ENCODE assay signal across 20 mouse cellular contexts in the genomic region with DNA sequence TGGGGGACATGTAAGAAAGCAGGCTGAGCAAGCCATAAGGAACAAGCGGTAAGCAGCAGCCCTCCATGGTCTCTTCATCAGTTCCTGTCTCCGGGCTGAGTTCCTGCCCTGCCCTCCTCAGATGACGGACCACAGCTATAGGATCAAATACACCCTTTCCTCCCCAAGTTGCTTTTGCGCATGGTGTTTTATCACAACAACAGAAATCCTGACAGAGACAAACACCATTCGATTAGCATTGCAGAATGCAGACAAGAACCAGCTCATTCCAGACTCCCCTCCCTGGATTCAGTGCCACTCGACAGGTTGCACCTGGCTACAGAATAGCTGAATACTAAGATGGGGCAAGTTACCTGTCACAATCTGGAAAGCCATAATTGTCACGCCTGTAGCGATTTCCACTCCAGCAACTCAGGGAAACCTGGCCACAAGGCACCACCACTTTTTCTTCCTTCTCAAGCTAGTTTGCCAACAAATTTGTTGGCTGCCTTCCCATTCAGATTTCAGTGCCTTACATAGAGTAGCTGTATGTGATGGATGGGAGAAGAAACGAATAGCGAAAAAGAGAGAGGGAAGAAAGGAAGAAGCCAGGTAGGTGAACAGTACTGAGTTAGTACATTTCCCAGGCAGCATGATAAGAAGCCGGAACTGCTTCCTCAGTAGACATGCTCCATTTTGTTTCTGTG. TPM values are rescaled to one million over a fixed set of nuclear protein-coding genes. Genes with fewer than 3 reads are reported as not detected.
DNase-seq lines count a peak whose midpoint lies in the region; TF ChIP-seq lines count a peak whose summit lies in the region.
"Had no signal": no experiment of that assay in that cellular context is flagged by ENCODE, and none has a peak within 500 bp of the region (broad histone marks: within the 10 kb centered on the region; RNA-seq: fewer than 3 reads in every experiment).

No protein-coding gene starts in this region.

- H3K4me1 ChIP-seq in kidney, adult 2 months (ENCODE audit: control insufficient read depth, insufficient read depth, low read length) = peaks cover 5% of the 10 kb centered on the region; the same call in 1 of the 2 replicates
- H3K4me1 ChIP-seq: hindbrain, embryonic 15.5 days had no signal

- no peaks in the 10 kb centered on the region for H3K36me3 ChIP-seq in kidney, adult 2 months (ENCODE audit: control insufficient read depth, insufficient read depth, low read length)
- H3K36me3 ChIP-seq: hindbrain, embryonic 15.5 days; neural tube, embryonic 13.5 days had no signal

- H3K4me3 ChIP-seq in gastrocnemius, adult 2 months = no peak overlapping the region
- no peak overlapping the region for H3K4me3 ChIP-seq in kidney, adult 2 months (ENCODE audit: insufficient read depth, low read depth, low read length)
- H3K4me3 ChIP-seq: erythroblast, embryonic 14.5 days; heart, adult 2 months; hindbrain, embryonic 15.5 days; midbrain, embryonic 10.5 days; neural tube, embryonic 13.5 days had no signal

- no peaks in the 10 kb centered on the region for H3K27me3 ChIP-seq in kidney, adult 2 months (replicated peaks; ENCODE audit: control insufficient read depth, insufficient read depth, low read length)
- H3K27me3 ChIP-seq: hindbrain, embryonic 15.5 days; neural tube, embryonic 13.5 days had no signal

- H3K27ac ChIP-seq in gastrocnemius, adult 2 months = 0 out of 2 replicates have a peak overlapping the region, but pooled peaks have one; percentile 41
- H3K27ac ChIP-seq in kidney, adult 2 months (ENCODE audit: insufficient read depth, low read depth, low read length) = no peak overlapping the region
- H3K27ac ChIP-seq: hindbrain, embryonic 15.5 days; kidney, postnatal 0 days; macrophage; midbrain, embryonic 10.5 days; neural tube, embryonic 13.5 days had no signal

- no peak for TF ChIP-seq CTCF in gastrocnemius, adult 2 months (IDR thresholded peaks at IDR 0.05)
- no peak for TF ChIP-seq CTCF in kidney, adult 2 months (conservative IDR thresholded peaks at IDR 0.05; ENCODE audit: insufficient read depth, insufficient read length, low read depth, low read length)

- intact Hi-C loops in gastrocnemius, adult 2 months (cut with DNase I) = no loop called here
- intact Hi-C loops in gastrocnemius, postnatal 36 days (cut with DNase I) = no loop called here

- TF ChIP-seq POLR2A in kidney, adult 2 months (IDR thresholded peaks at IDR 0.05; ENCODE audit: low read depth, low read length) = no peak

- WGBS in kidney, adult 2 months = 77% methylated on average over 11 of the region's 11 CpGs

- DNase-seq in gastrocnemius, adult 2 months = no peak
- no peak for DNase-seq in gastrocnemius, postnatal 36 days
- DNase-seq in kidney, adult 2 months = peak; percentile 38
- DNase-seq in kidney, postnatal 25 days = no peak
- DNase-seq in ES-CJ7 (ENCODE audit: low read depth, low spot score) (peak; percentile 81), ZHBTc4 (ENCODE audit: low read depth, low spot score) (peak; percentile 74), MN1 (ENCODE audit: low spot score) (no peak)
- DNase-seq: adrenal gland, postnatal 25 days; heart, adult 2 months; heart, postnatal 14 days; kidney, adult 11 months; lung, adult 18-20 months; right cerebral cortex, adult 18-20 months; thymus, postnatal 14 days had no signal

RNA-seq across cellular contexts. Expression of a gene that starts 11.3 kb away (rescaled TPM):
- total RNA-seq in gastrocnemius, adult 2 months (2021) = 1 to 10 TPM; 2.6 to 3.4 TPM
- 1 to 10 TPM; 2.7 to 3.9 TPM for total RNA-seq in gastrocnemius, postnatal 36 days (2021)
- polyA plus RNA-seq in kidney, adult 2 months (2012; rRNA removed) = 4.2 and 4.9 TPM in 2 replicates
- polyA plus RNA-seq: erythroblast, embryonic 14.5 days had no signal

Comparison
In these comparisons a context has a peak if more than half of its experiments do, and no peak if none do; other contexts are left out.
1. DNase-seq: peak in kidney, adult 2 months (single experiment), ES-CJ7 (single experiment) and ZHBTc4 (single experiment); none in gastrocnemius, adult 2 months (single experiment), gastrocnemius, postnatal 36 days (0 of 2), kidney, postnatal 25 days (0 of 2) and MN1 (single experiment).